Mouse (Mus musculus) telencephalon, adult 2 months (tissue): ENCODE measurements at regions not wholly inside any gene's neighbourhood (a gene's known extent, or its start where the extent isn't known, plus 50 kb on each side); places are given as distances from the start of the nearest gene placed in this dataset.

Experiments used
- DNase-seq: peaks from one replicate; pipeline ENCODE4 v3.0.0-alpha.2; 2011; ENCODE audit warnings: low read depth, low spot score

GRCm38 (mm10) chrX:109354633-109355032, 158.1 kb downstream of the Gm6377 start:
- peak; percentile 1 for DNase-seq

GRCm38 (mm10) chrX:109392908-109393307, 196.4 kb downstream of the Gm6377 start:
- no peak for DNase-seq

- no peak for DNase-seq
Measured at GRCm38 (mm10) chrX:109442932-109443331, 246.4 kb downstream of the Gm6377 start.
